Mouse (Mus musculus) hematopoietic stem cell, adult 5-6 weeks (primary cell): ENCODE results near the gene Azin2. TPM values are rescaled to one million over a fixed set of nuclear protein-coding genes. Genes with fewer than 3 reads are reported as not detected.

Experiments
- ATAC-seq, 2 experiments: fragments of 125-278 bp in 1 of 2; replicated peaks in 1 of 2; 2 replicates each; pipeline ENCODE4 v1.8.0; 2016 to 2017; ENCODE audit warnings: inconsistent platforms in 2 of 2, mild to moderate bottlenecking in 2 of 2, moderate number of reproducible peaks in 2 of 2, low read depth in 1 of 2, moderate TSS enrichment in 1 of 2; ENCODE audit not compliant: low FRiP score in 2 of 2, poor library complexity in 2 of 2, severe bottlenecking in 2 of 2, insufficient read depth in 1 of 2, low TSS enrichment in 1 of 2
- total RNA-seq: library from RNA; stranded (forward); fragments of 172-1452, 232-1000 nt; gene quantifications from 2 replicates; pipeline ENCODE4 v1.2.3, GENCODE M21; 2017

Gene Azin2
- total RNA-seq, 1 experiment from 2014 or later: 2.8 TPM

GRCm38 (mm10) chr4:128889752-128890630 is 72.3 kb downstream of the Azin2 start:
- no peak for ATAC-seq

- no peak for ATAC-seq
Observed at GRCm38 (mm10) chr4:128888436-128888990, 73.7 kb downstream of the Azin2 start.

GRCm38 (mm10) chr4:128887641-128888091 is 74.6 kb downstream of the Azin2 start:
- no peak for ATAC-seq

GRCm38 (mm10) chr4:128887026-128887425 is 75.2 kb downstream of the Azin2 start:
- ATAC-seq: no peak

- no peak for ATAC-seq
Observed at GRCm38 (mm10) chr4:128886571-128886970, 75.7 kb downstream of the Azin2 start.

GRCm38 (mm10) chr4:128885540-128885939 is 76.7 kb downstream of the Azin2 start:
- ATAC-seq: no peak

- ATAC-seq: no peak
Observed at GRCm38 (mm10) chr4:128884711-128885095, 77.5 kb downstream of the Azin2 start.

GRCm38 (mm10) chr4:128883801-128884710 is 78.2 kb downstream of the Azin2 start:
- ATAC-seq: peak in 1 of 2 experiments; percentile 31; a peak in 2 of 4 replicates

GRCm38 (mm10) chr4:128883379-128883781 is 78.9 kb downstream of the Azin2 start, which contains the start of gene Trim62:
Trim62 (plus strand) TSS chr4:128883580.
- peak; percentile 35 to 66; a peak in 2 of 4 replicates for ATAC-seq

Other genes with a start within 250 kb of the Azin2 start
- not detected in 2 replicates for gene A3galt2, start 207.1 kb downstream of the Azin2 start, total RNA-seq
- gene Zfp362, start 156.4 kb downstream of the Azin2 start, total RNA-seq: 7.8 and 8.5 TPM in 2 replicates
- gene Trim62, start 78.9 kb downstream of the Azin2 start, total RNA-seq: 1.2 and 1.4 TPM in 2 replicates
- 129 and 145 TPM in 2 replicates for gene Ak2, start 29.5 kb upstream of the Azin2 start, total RNA-seq
- gene Rnf19b, start 95.8 kb upstream of the Azin2 start, total RNA-seq: 59.5 and 74.9 TPM in 2 replicates
- not detected in 2 replicates for gene Tmem54, start 143.1 kb upstream of the Azin2 start, total RNA-seq
- gene Hpca, start 159.6 kb upstream of the Azin2 start, total RNA-seq: not detected in 2 replicates
- 0.25 TPM in 1 of 2 replicates, not detected in the other for gene Fndc5, start 174.6 kb upstream of the Azin2 start, total RNA-seq
- gene S100pbp, start 227.3 kb upstream of the Azin2 start, total RNA-seq: 31.1 and 36.7 TPM in 2 replicates
- 50.7 and 55.0 TPM in 2 replicates for gene Yars, start 227.3 kb upstream of the Azin2 start, total RNA-seq